In genomic region chr10:6492694-6493093, GRCm38 (mm10) we compare ENCODE assay signal across 23 mouse cellular contexts.
DNase-seq lines count a peak whose midpoint lies in the region; TF ChIP-seq lines count a peak whose summit lies in the region.
"Had no signal": no experiment of that assay in that cellular context is flagged by ENCODE, and none has a peak within 500 bp of the region (broad histone marks: within the 10 kb centered on the region; RNA-seq: fewer than 3 reads in every experiment).

No protein-coding gene starts in this region.

- intact Hi-C loops in left cerebral cortex, postnatal 4 days (cut with DNase I), result no loop called here
- intact Hi-C loops in left cerebral cortex, adult 2 months (cut with DNase I), result no loop called here

- H3K4me3 ChIP-seq in left cerebral cortex, adult 2 months, result no peak overlapping the region
- H3K4me3 ChIP-seq in cerebellum, adult 2 months (replicated peaks; ENCODE audit: insufficient read depth, low read depth, low read length), result no peak overlapping the region
- no peak overlapping the region for H3K4me3 ChIP-seq in kidney, adult 2 months (ENCODE audit: insufficient read depth, low read depth, low read length)
- H3K4me3 ChIP-seq: erythroblast, embryonic 14.5 days; hindbrain, embryonic 10.5 days; kidney, embryonic 15.5 days; limb, embryonic 13.5 days; liver, embryonic 13.5 days; myocyte; neural tube, embryonic 15.5 days had no signal

- H3K36me3 ChIP-seq in kidney, adult 2 months (ENCODE audit: control insufficient read depth, insufficient read depth, low read length), result no peaks in the 10 kb centered on the region
- H3K36me3 ChIP-seq: hindbrain, embryonic 10.5 days; kidney, embryonic 15.5 days; limb, embryonic 13.5 days; liver, embryonic 13.5 days; neural tube, embryonic 15.5 days had no signal

- H3K27me3 ChIP-seq in cerebellum, adult 2 months (ENCODE audit: control insufficient read depth, insufficient read depth, low read length), result no peaks in the 10 kb centered on the region
- H3K27me3 ChIP-seq in kidney, adult 2 months (replicated peaks; ENCODE audit: control insufficient read depth, insufficient read depth, low read length), result no peaks in the 10 kb centered on the region
- H3K27me3 ChIP-seq: kidney, embryonic 15.5 days; limb, embryonic 13.5 days; liver, embryonic 13.5 days; neural tube, embryonic 15.5 days had no signal

- no peak overlapping the region for H3K27ac ChIP-seq in left cerebral cortex, adult 2 months
- no peak overlapping the region for H3K27ac ChIP-seq in cerebellum, adult 2 months (ENCODE audit: insufficient read depth, low read length)
- H3K27ac ChIP-seq in kidney, adult 2 months (ENCODE audit: insufficient read depth, low read depth, low read length), result no peak overlapping the region
- H3K27ac ChIP-seq: hindbrain, embryonic 10.5 days; kidney, embryonic 15.5 days; limb, embryonic 13.5 days; liver, embryonic 13.5 days; neural tube, embryonic 15.5 days had no signal

- 12% methylated on average over 4 of the region's 4 CpGs for WGBS in cerebellum, adult 2 months
- 90% methylated on average over 4 of the region's 4 CpGs for WGBS in kidney, adult 2 months

- H3K4me1 ChIP-seq in cerebellum, adult 2 months (ENCODE audit: control insufficient read depth, insufficient read depth, low read length), result peaks cover 7% of the 10 kb centered on the region; the same call in 1 of the 2 replicates
- H3K4me1 ChIP-seq in kidney, adult 2 months (ENCODE audit: control insufficient read depth, insufficient read depth, low read length), result no peaks in the 10 kb centered on the region
- H3K4me1 ChIP-seq: hindbrain, embryonic 10.5 days; kidney, embryonic 15.5 days; limb, embryonic 13.5 days; liver, embryonic 13.5 days; neural tube, embryonic 15.5 days had no signal

- TF ChIP-seq CTCF in left cerebral cortex, adult 2 months (IDR thresholded peaks at IDR 0.05), result no peak
- no peak for TF ChIP-seq CTCF in brain, embryonic 14.5 days (IDR thresholded peaks at IDR 0.05; ENCODE audit: borderline replicate concordance, extremely low read depth, insufficient read depth, insufficient read length)
- TF ChIP-seq CTCF in cerebellum, adult 2 months (IDR thresholded peaks at IDR 0.05; ENCODE audit: borderline replicate concordance, insufficient read depth, low read depth, low read length), result no peak
- no peak for TF ChIP-seq CTCF in kidney, adult 2 months (conservative IDR thresholded peaks at IDR 0.05; ENCODE audit: insufficient read depth, insufficient read length, low read depth, low read length)

- DNase-seq in left cerebral cortex, postnatal 4 days, result peak; percentile 61
- no peak for DNase-seq in left cerebral cortex, adult 2 months (ENCODE audit: extremely low spot score in 1 of 2, low spot score in 2 of 2)
- DNase-seq in brain, embryonic 14.5 days (ENCODE audit: low read depth), result peak; percentile 17
- DNase-seq in cerebellum, adult 2 months, result peak; percentile 36 to 82
- peak; percentile 50 to 67 for DNase-seq in cerebellum, postnatal 36 days
- no peak for DNase-seq in thymus, postnatal 0 days (ENCODE audit: low spot score)
- no peak for DNase-seq in kidney, adult 2 months
- no peak for DNase-seq in ovary, postnatal 36 days (ENCODE audit: low spot score)
- DNase-seq: adrenal gland, adult 2 months; gastrocnemius, postnatal 14 days; kidney, postnatal 4 days; liver, embryonic 13.5 days; lung, embryonic 14.5 days; lung, postnatal 36 days; right cerebral cortex, adult 18-20 months; spleen, adult 18-20 months; thymus, adult 18-20 months had no signal

- TF ChIP-seq POLR2A in brain, embryonic 14.5 days (IDR thresholded peaks at IDR 0.05; ENCODE audit: borderline replicate concordance, extremely low read depth, insufficient read depth, insufficient read length, poor library complexity, severe bottlenecking), result no peak
- no peak for TF ChIP-seq POLR2A in cerebellum, adult 2 months (IDR thresholded peaks at IDR 0.05; ENCODE audit: borderline replicate concordance, insufficient read depth, low read length)
- no peak for TF ChIP-seq POLR2A in kidney, adult 2 months (IDR thresholded peaks at IDR 0.05; ENCODE audit: low read depth, low read length)

Comparison
In these comparisons a context has a peak if more than half of its experiments do, and no peak if none do; other contexts are left out.
1. DNase-seq: peak in left cerebral cortex, postnatal 4 days (single experiment), brain, embryonic 14.5 days (single experiment), cerebellum, adult 2 months (2 of 2) and cerebellum, postnatal 36 days (2 of 2); none in left cerebral cortex, adult 2 months (0 of 2), thymus, postnatal 0 days (single experiment), kidney, adult 2 months (single experiment) and ovary, postnatal 36 days (single experiment).